In the genomic region with DNA sequence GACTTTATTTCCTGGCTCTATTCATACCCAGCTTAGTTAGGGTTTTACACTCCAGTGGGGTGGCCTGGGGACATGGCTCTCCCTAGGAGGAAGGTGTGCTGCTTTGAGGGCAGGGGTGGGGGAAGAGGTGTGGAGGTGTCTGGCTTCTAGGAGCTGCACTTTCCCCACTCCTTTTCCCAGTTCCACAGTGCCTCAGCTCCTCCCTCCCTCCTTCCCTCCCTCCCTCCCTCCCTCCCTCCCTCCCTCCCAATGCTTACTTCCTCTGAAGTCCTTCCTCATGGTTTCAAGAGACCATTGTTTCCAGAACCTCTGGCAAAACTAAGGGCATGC, we compare ENCODE assay signal across 12 mouse cellular contexts. TPM values are rescaled to one million over a fixed set of nuclear protein-coding genes. Genes with fewer than 3 reads are reported as not detected.
A peak's percentile ranks its signal among the peaks of the same experiment; 100 is the strongest.
DNase-seq lines count a peak whose midpoint lies in the region; ATAC-seq and TF ChIP-seq lines count a peak whose summit lies in the region.
"Had no signal": no experiment of that assay in that cellular context is flagged by ENCODE, and none has a peak within 500 bp of the region (broad histone marks: within the 10 kb centered on the region; RNA-seq: fewer than 3 reads in every experiment).

No protein-coding gene starts in this region.

- H3K9me3 ChIP-seq in heart, embryonic 13.5 days = no peaks in the 10 kb centered on the region
- H3K9me3 ChIP-seq in heart, embryonic 10.5 days = no peaks in the 10 kb centered on the region
- no peaks in the 10 kb centered on the region for H3K9me3 ChIP-seq in midbrain, embryonic 12.5 days
- no peaks in the 10 kb centered on the region for H3K9me3 ChIP-seq in midbrain, postnatal 0 days (ENCODE audit: low read length)
- no peaks in the 10 kb centered on the region for H3K9me3 ChIP-seq in kidney, postnatal 0 days (replicated peaks; ENCODE audit: low read length)
- H3K9me3 ChIP-seq in stomach, postnatal 0 days (ENCODE audit: control insufficient read depth, low read length) = no peaks in the 10 kb centered on the region
- H3K9me3 ChIP-seq: forebrain, embryonic 10.5 days; neural tube, embryonic 13.5 days had no signal

- H3K4me2 ChIP-seq in heart, embryonic 13.5 days = no peak overlapping the region
- H3K4me2 ChIP-seq in midbrain, embryonic 12.5 days (replicated peaks) = no peak overlapping the region
- no peak overlapping the region for H3K4me2 ChIP-seq in midbrain, postnatal 0 days (ENCODE audit: low read depth, low read length, poor library complexity, severe bottlenecking)
- no peak overlapping the region for H3K4me2 ChIP-seq in kidney, postnatal 0 days (ENCODE audit: low read length)
- H3K4me2 ChIP-seq in stomach, postnatal 0 days (replicated peaks; ENCODE audit: low read depth) = no peak overlapping the region
- H3K4me2 ChIP-seq: neural tube, embryonic 13.5 days had no signal

- TF ChIP-seq CTCF in midbrain, postnatal 0 days (IDR thresholded peaks at IDR 0.05) = no peak
- TF ChIP-seq CTCF in kidney, postnatal 0 days (IDR thresholded peaks at IDR 0.05; ENCODE audit: low read depth) = no peak
- no peak for TF ChIP-seq CTCF in stomach, postnatal 0 days (IDR thresholded peaks at IDR 0.05; ENCODE audit: low read depth)

- peaks cover 56% of the 10 kb centered on the region for H3K36me3 ChIP-seq in heart, embryonic 13.5 days
- H3K36me3 ChIP-seq in heart, embryonic 10.5 days = peaks cover 38% of the 10 kb centered on the region
- H3K36me3 ChIP-seq in midbrain, embryonic 12.5 days = peaks cover 37% of the 10 kb centered on the region
- H3K36me3 ChIP-seq in midbrain, postnatal 0 days (ENCODE audit: insufficient read depth, low read length) = peaks cover 10% of the 10 kb centered on the region
- H3K36me3 ChIP-seq in kidney, postnatal 0 days (ENCODE audit: insufficient read depth, low read length) = peaks cover 25% of the 10 kb centered on the region
- H3K36me3 ChIP-seq in stomach, postnatal 0 days (ENCODE audit: control insufficient read depth, insufficient read depth, low read length) = peaks cover 7% of the 10 kb centered on the region

- H3K4me3 ChIP-seq in heart, embryonic 13.5 days = no peak overlapping the region
- no peak overlapping the region for H3K4me3 ChIP-seq in heart, embryonic 10.5 days
- no peak overlapping the region for H3K4me3 ChIP-seq in midbrain, embryonic 12.5 days
- no peak overlapping the region for H3K4me3 ChIP-seq in midbrain, postnatal 0 days (ENCODE audit: low read depth, low read length)
- no peak overlapping the region for H3K4me3 ChIP-seq in kidney, postnatal 0 days (replicated peaks; ENCODE audit: low read depth, low read length)
- H3K4me3 ChIP-seq in stomach, postnatal 0 days (ENCODE audit: low read depth, low read length) = no peak overlapping the region
- H3K4me3 ChIP-seq: forebrain, embryonic 10.5 days; neural tube, embryonic 13.5 days had no signal

- H3K27me3 ChIP-seq in heart, embryonic 13.5 days (replicated peaks) = no peaks in the 10 kb centered on the region
- H3K27me3 ChIP-seq in heart, embryonic 10.5 days (ENCODE audit: insufficient read depth, poor library complexity, severe bottlenecking) = no peaks in the 10 kb centered on the region
- H3K27me3 ChIP-seq in midbrain, embryonic 12.5 days = no peaks in the 10 kb centered on the region
- H3K27me3 ChIP-seq in midbrain, postnatal 0 days (ENCODE audit: insufficient read depth, low read length) = no peaks in the 10 kb centered on the region
- H3K27me3 ChIP-seq in kidney, postnatal 0 days (ENCODE audit: insufficient read depth, low read length) = no peaks in the 10 kb centered on the region
- no peaks in the 10 kb centered on the region for H3K27me3 ChIP-seq in stomach, postnatal 0 days (ENCODE audit: control insufficient read depth, insufficient read depth, low read length)
- H3K27me3 ChIP-seq: neural tube, embryonic 13.5 days had no signal

- peaks cover 22% of the 10 kb centered on the region for H3K4me1 ChIP-seq in heart, embryonic 13.5 days
- H3K4me1 ChIP-seq in heart, embryonic 10.5 days = peaks cover 13% of the 10 kb centered on the region; the same call in 1 of the 2 replicates
- H3K4me1 ChIP-seq in midbrain, embryonic 12.5 days = no peaks in the 10 kb centered on the region
- no peaks in the 10 kb centered on the region for H3K4me1 ChIP-seq in midbrain, postnatal 0 days (ENCODE audit: insufficient read depth, low read length)
- 0 out of 2 replicates have a peak, but pooled peaks cover 4% of the 10 kb centered on the region for H3K4me1 ChIP-seq in kidney, postnatal 0 days (replicated peaks; ENCODE audit: insufficient read depth, low read length)
- 0 out of 2 replicates have a peak, but pooled peaks cover 3% of the 10 kb centered on the region for H3K4me1 ChIP-seq in stomach, postnatal 0 days (replicated peaks; ENCODE audit: control insufficient read depth, insufficient read depth)

- no peak overlapping the region for H3K9ac ChIP-seq in heart, embryonic 13.5 days
- no peak overlapping the region for H3K9ac ChIP-seq in midbrain, embryonic 12.5 days (replicated peaks)
- no peak overlapping the region for H3K9ac ChIP-seq in midbrain, postnatal 0 days (replicated peaks; ENCODE audit: low read length, poor library complexity, severe bottlenecking)
- no peak overlapping the region for H3K9ac ChIP-seq in kidney, postnatal 0 days (ENCODE audit: low read depth, low read length)
- no peak overlapping the region for H3K9ac ChIP-seq in stomach, postnatal 0 days (ENCODE audit: low read length)
- H3K9ac ChIP-seq: neural tube, embryonic 13.5 days had no signal

- ATAC-seq in heart, embryonic 13.5 days (ENCODE audit: extremely low read depth, insufficient number of reproducible peaks, low FRiP score, low TSS enrichment) = no peak
- 0 out of 2 replicates have a peak, but pooled peaks have one; percentile 19 for ATAC-seq in midbrain, embryonic 12.5 days (ENCODE audit: low FRiP score, low read depth)
- ATAC-seq in midbrain, postnatal 0 days (ENCODE audit: low FRiP score) = no peak
- ATAC-seq in kidney, postnatal 0 days (replicated peaks; ENCODE audit: low FRiP score, low read depth) = no peak
- peak; percentile 51; the same call in 1 of the 2 replicates for ATAC-seq in stomach, postnatal 0 days (ENCODE audit: low FRiP score, low TSS enrichment)

- DNase-seq in heart, embryonic 10.5 days (ENCODE audit: low spot score) = no peak
- no peak for DNase-seq in midbrain, postnatal 0 days (ENCODE audit: low spot score)
- no peak for DNase-seq in kidney, postnatal 0 days (ENCODE audit: low spot score)
- DNase-seq in stomach, postnatal 0 days (ENCODE audit: low spot score) = peak; percentile 38
- no peak for DNase-seq in thymus, postnatal 14 days
- DNase-seq in layer of hippocampus, adult 9-10 months (ENCODE audit: low spot score) = no peak
- DNase-seq: liver; right cerebral cortex, adult 18-20 months had no signal

- peak overlapping the region; percentile 21; the same call in 1 of the 2 replicates for H3K27ac ChIP-seq in heart, embryonic 13.5 days (replicated peaks)
- no peak overlapping the region for H3K27ac ChIP-seq in heart, embryonic 10.5 days
- no peak overlapping the region for H3K27ac ChIP-seq in midbrain, embryonic 12.5 days (replicated peaks)
- H3K27ac ChIP-seq in midbrain, postnatal 0 days (ENCODE audit: low read depth, low read length) = no peak overlapping the region
- H3K27ac ChIP-seq in kidney, postnatal 0 days = 0 out of 2 replicates have a peak overlapping the region, but pooled peaks have one; percentile 51
- peak overlapping the region; percentile 63; the same call in 1 of the 2 replicates for H3K27ac ChIP-seq in stomach, postnatal 0 days (replicated peaks)
- H3K27ac ChIP-seq: forebrain, embryonic 10.5 days; neural tube, embryonic 13.5 days had no signal

- TF ChIP-seq EP300 in stomach, postnatal 0 days (optimal IDR thresholded peaks at IDR 0.05) = no peak

RNA-seq across cellular contexts. Expression of a gene that starts 33.2 kb away (rescaled TPM):
- polyA plus RNA-seq in heart, embryonic 13.5 days (2015; fragmentation: Nextera tagmentation; extraction: Ambion mirVana) = 1.4 and 1.5 TPM in 2 replicates
- 0.26 and 0.53 TPM in 2 replicates for polyA plus RNA-seq in heart, embryonic 10.5 days (2016; fragmentation: Nextera tagmentation; extraction: Ambion mirVana)
- polyA plus RNA-seq in midbrain, embryonic 12.5 days (2016; fragmentation: Nextera tagmentation; extraction: Ambion mirVana) = 0.75 and 0.77 TPM in 2 replicates
- total RNA-seq in midbrain, postnatal 0 days (2014; rRNA removed) = 3.4 and 6.7 TPM in 2 replicates
- polyA plus RNA-seq in midbrain, postnatal 0 days (2015; fragmentation: Nextera tagmentation; extraction: Ambion mirVana) = 8.3 and 9.3 TPM in 2 replicates
- 2.3 and 2.5 TPM in 2 replicates for polyA plus RNA-seq in kidney, postnatal 0 days (2015; fragmentation: Nextera tagmentation; extraction: Ambion mirVana)
- polyA plus RNA-seq in stomach, postnatal 0 days (2015; fragmentation: Nextera tagmentation; extraction: Ambion mirVana) = 4.3 and 4.6 TPM in 2 replicates

RNA-seq across cellular contexts. Expression of a gene that starts 37.0 kb away (rescaled TPM):
- polyA plus RNA-seq in heart, embryonic 13.5 days (2015; fragmentation: Nextera tagmentation; extraction: Ambion mirVana) = 46.9 and 49.9 TPM in 2 replicates
- 55.5 and 63.4 TPM in 2 replicates for polyA plus RNA-seq in heart, embryonic 10.5 days (2016; fragmentation: Nextera tagmentation; extraction: Ambion mirVana)
- 119 and 126 TPM in 2 replicates for polyA plus RNA-seq in midbrain, embryonic 12.5 days (2016; fragmentation: Nextera tagmentation; extraction: Ambion mirVana)
- total RNA-seq in midbrain, postnatal 0 days (2014; rRNA removed) = 214 and 241 TPM in 2 replicates
- 154 and 158 TPM in 2 replicates for polyA plus RNA-seq in midbrain, postnatal 0 days (2015; fragmentation: Nextera tagmentation; extraction: Ambion mirVana)
- 67.6 and 71.8 TPM in 2 replicates for polyA plus RNA-seq in kidney, postnatal 0 days (2015; fragmentation: Nextera tagmentation; extraction: Ambion mirVana)
- polyA plus RNA-seq in stomach, postnatal 0 days (2015; fragmentation: Nextera tagmentation; extraction: Ambion mirVana) = 27.9 and 29.2 TPM in 2 replicates

Comparison
In these comparisons a context has a peak if more than half of its experiments do, and no peak if none do; other contexts are left out.
1. ATAC-seq: peak in midbrain, embryonic 12.5 days (single experiment) and stomach, postnatal 0 days (single experiment); none in heart, embryonic 13.5 days (single experiment), midbrain, postnatal 0 days (single experiment) and kidney, postnatal 0 days (single experiment).
2. H3K27ac ChIP-seq: peak in heart, embryonic 13.5 days (single experiment), kidney, postnatal 0 days (single experiment) and stomach, postnatal 0 days (single experiment); none in heart, embryonic 10.5 days (single experiment), midbrain, embryonic 12.5 days (single experiment) and midbrain, postnatal 0 days (single experiment).